Mouse (Mus musculus) liver, adult 2 months (tissue): ENCODE data around the gene Chrna4.

Experiments used
- CTCF ChIP-seq: fragments of 200-500 bp; IDR thresholded peaks from 2 replicates; pipeline ENCODE4 v1.5.1; 2011; ENCODE audit warnings: low read depth, low read length, control low read depth
- POLR2A ChIP-seq: fragments of 200-500 bp; IDR thresholded peaks from 2 replicates; pipeline ENCODE4 v1.6.1; 2011; ENCODE audit warnings: low read length, control low read depth; ENCODE audit not compliant: insufficient read depth; ENCODE audit errors: extremely low read depth

DNA sequence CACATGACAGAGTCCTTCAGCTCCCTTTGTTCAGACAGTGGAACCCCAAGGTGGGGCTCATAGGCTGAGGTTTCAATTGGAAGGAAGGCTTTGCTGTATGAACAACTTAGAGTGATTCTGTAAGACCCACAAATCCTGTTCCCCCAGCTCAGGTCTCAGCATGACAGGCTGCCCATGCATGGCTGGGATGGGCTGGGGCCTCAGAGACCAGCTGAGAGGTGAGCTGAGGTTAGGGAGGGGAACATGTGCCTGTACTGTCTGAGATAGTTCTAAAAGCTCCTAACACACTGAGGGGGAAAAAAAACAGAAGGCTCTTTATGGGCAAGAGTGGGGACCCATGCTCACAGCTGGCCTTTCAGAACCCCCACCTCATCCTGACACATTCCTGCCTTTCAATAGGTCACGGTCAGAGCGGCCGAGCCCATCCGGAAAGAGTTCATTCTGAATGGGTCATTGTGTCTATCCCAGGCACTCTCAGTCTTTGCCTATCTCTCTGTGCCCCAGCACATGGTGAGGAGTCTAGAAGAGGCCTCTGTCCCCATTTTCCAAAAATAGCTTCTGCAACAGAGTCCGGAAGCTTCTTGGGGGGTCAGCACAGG lies 55.8 kb downstream of the Chrna4 start:
- TF ChIP-seq CTCF (no peak), POLR2A (no peak)
